Mouse (Mus musculus) Patski (cell line): Measurements from ENCODE around the gene Mrpl18. TPM values are rescaled to one million over a fixed set of nuclear protein-coding genes. Genes with fewer than 3 reads are reported as not detected.
"Not testable (repeated sequence)": the region's sequence is repeated elsewhere in the genome, so short reads cannot be mapped to it uniquely, and the experiment has no call there.

Experiments used
- ATAC-seq: fragments of 100-300 bp; one replicate; pipeline ENCODE4 v1.8.0; 2021
- CTCF ChIA-PET: fragments of 350-600 bp; sonication (Branson Sonifier 250); formaldehyde crosslinking; loops from one replicate; lab custom pipeline; 2022; ENCODE audit warnings: inconsistent platforms; lab: Charles Lee
- POLR2A ChIA-PET: fragments of 350-600 bp; sonication (Branson Sonifier 250); formaldehyde crosslinking; loops from one replicate; lab custom pipeline; 2022; ENCODE audit warnings: antibody characterized with exemption, inconsistent platforms; lab: Charles Lee
- DNase-seq: peaks from one replicate; pipeline ENCODE4 v3.0.0-alpha.2; 2011; ENCODE audit warnings: low read depth, low spot score
- H3K27me3 ChIP-seq: fragments of 371-371 bp; one replicate; pipeline ENCODE4 v1.5.1; 2021
- CTCF ChIP-seq: fragments of 100-300 bp; IDR thresholded peaks from one replicate; pipeline ENCODE4 v1.5.1; 2021
- in situ Hi-C: fragments of 300-500 bp; cut with MboI; formaldehyde crosslinking; loops from 3 replicates; pipeline ENCODE4 v1.11.1; 2018; ENCODE audit warnings: low pct_unique_long_range_greater_than_20kb, mixed read lengths
- polyA plus RNA-seq: library from polyadenylated mRNA; unstranded; gene quantifications from one replicate; pipeline ENCODE4 v1.2.3, GENCODE M21; 2021

The Mrpl18 gene
- polyA plus RNA-seq, 1 experiment from 2014 or later, result 86.8 TPM

- H3K27me3 ChIP-seq, result no peaks in the 10 kb centered on the region
- in situ Hi-C loops, result no loop called here
- CTCF ChIA-PET, result interaction anchor here (1.4 kb wide), 1 partner anchor 86 kb away, joined by 3 read pairs; no protein-coding TSS in a partner anchor
- TF ChIP-seq CTCF, result no peak
- DNase-seq (no peak), ATAC-seq (no peak)
- POLR2A ChIA-PET, result no interaction called here
These were observed 6.5 kb downstream of the Mrpl18 start, which contains the start of gene Pnldc1 for GRCm38 (mm10) chr17:12909361-12910280. Pnldc1 (minus strand) TSS chr17:12910230.

- CTCF ChIA-PET, result no interaction called here
- no peak for TF ChIP-seq CTCF
- ATAC-seq, result no peak
- POLR2A ChIA-PET, result no interaction called here
- no peak for DNase-seq
- in situ Hi-C loops, result no loop called here
- no peaks in the 10 kb centered on the region for H3K27me3 ChIP-seq
These were observed 9.7 kb downstream of the Mrpl18 start for GRCm38 (mm10) chr17:12906436-12906835.

GRCm38 (mm10) chr17:12905810-12906209 lies 10.3 kb downstream of the Mrpl18 start:
- POLR2A ChIA-PET, result no interaction called here
- no peak for DNase-seq
- ATAC-seq, result no peak
- no peaks in the 10 kb centered on the region for H3K27me3 ChIP-seq
- CTCF ChIA-PET, result no interaction called here
- in situ Hi-C loops, result no loop called here
- no peak for TF ChIP-seq CTCF

- POLR2A ChIA-PET, result interaction anchor here (0.7 kb wide), 1 partner anchor 13 kb away, joined by 5 read pairs; no protein-coding TSS in a partner anchor
- ATAC-seq (no peak), DNase-seq (no peak)
- TF ChIP-seq CTCF, result no peak
- H3K27me3 ChIP-seq, result no peaks in the 10 kb centered on the region
- CTCF ChIA-PET, result no interaction called here
- in situ Hi-C loops, result no loop called here
These were observed 11.8 kb downstream of the Mrpl18 start for GRCm38 (mm10) chr17:12904349-12904748.

GRCm38 (mm10) chr17:12903372-12904333 lies 12.5 kb downstream of the Mrpl18 start:
- DNase-seq (no peak), ATAC-seq (no peak)
- ChIA-PET POLR2A (interaction anchor here (0.7 kb wide), 1 partner anchor 13 kb away, joined by 5 read pairs; no protein-coding TSS in a partner anchor), CTCF (no interaction called here)
- no peaks in the 10 kb centered on the region for H3K27me3 ChIP-seq
- no peak for TF ChIP-seq CTCF
- in situ Hi-C loops, result no loop called here

GRCm38 (mm10) chr17:12902291-12902690 lies 13.9 kb downstream of the Mrpl18 start:
- in situ Hi-C loops, result no loop called here
- TF ChIP-seq CTCF, result no peak
- ATAC-seq (no peak), DNase-seq (no peak)
- ChIA-PET CTCF (interaction anchor here (1.0 kb wide), 1 partner anchor 22 kb away, joined by 3 read pairs; no protein-coding TSS in a partner anchor), POLR2A (no interaction called here)
- H3K27me3 ChIP-seq, result no peaks in the 10 kb centered on the region

- CTCF ChIA-PET, POLR2A ChIA-PET, in situ Hi-C loops, DNase-seq, H3K27me3 ChIP-seq, ATAC-seq: not testable (repeated sequence)
These were observed 17.5 kb downstream of the Mrpl18 start for GRCm38 (mm10) chr17:12898607-12899006.

- POLR2A ChIA-PET, result no interaction called here
- CTCF ChIA-PET, result no interaction called here
- ATAC-seq, result no peak
- TF ChIP-seq CTCF, result no peak
- DNase-seq, result no peak
- in situ Hi-C loops, result no loop called here
- H3K27me3 ChIP-seq, result no peaks in the 10 kb centered on the region
These were observed 18.5 kb downstream of the Mrpl18 start for GRCm38 (mm10) chr17:12897674-12898073.

GRCm38 (mm10) chr17:12892033-12892432 lies 24.1 kb downstream of the Mrpl18 start:
- no peak for ATAC-seq
- CTCF ChIA-PET, result interaction anchor here (1.8 kb wide), 1 partner anchor 104 kb away, joined by 4 read pairs; no protein-coding TSS in a partner anchor
- in situ Hi-C loops, result no loop called here

GRCm38 (mm10) chr17:12891054-12891453 lies 25.1 kb downstream of the Mrpl18 start:
- H3K27me3 ChIP-seq, result no peaks in the 10 kb centered on the region
- DNase-seq (no peak), ATAC-seq (no peak)
- no peak for TF ChIP-seq CTCF
- ChIA-PET POLR2A (no interaction called here), CTCF (interaction anchor here (1.3 kb wide), 1 partner anchor 106 kb away, joined by 5 read pairs; no protein-coding TSS in a partner anchor)
- in situ Hi-C loops, result no loop called here

More at GRCm38 (mm10) chr17:12892033-12892432, 24.1 kb downstream of the Mrpl18 start:
- H3K27me3 ChIP-seq, result no peaks in the 10 kb centered on the region
- POLR2A ChIA-PET, result no interaction called here
- no peak for TF ChIP-seq CTCF
- no peak for DNase-seq
